23 mouse cellular contexts compared by ENCODE assay signal in genomic region chr17:63171890-63172491, GRCm38 (mm10).
A peak's percentile ranks its signal among the peaks of the same experiment; 100 is the strongest.
DNase-seq lines count a peak whose midpoint lies in the region; ATAC-seq and TF ChIP-seq lines count a peak whose summit lies in the region.
"Had no signal": no experiment of that assay in that cellular context is flagged by ENCODE, and none has a peak within 500 bp of the region (broad histone marks: within the 10 kb centered on the region; RNA-seq: fewer than 3 reads in every experiment).

No protein-coding gene starts in this region.

- no peaks in the 10 kb centered on the region for H3K9me3 ChIP-seq in forebrain, embryonic 11.5 days (ENCODE audit: control insufficient read depth, low read length)
- H3K9me3 ChIP-seq in forebrain, embryonic 10.5 days: no peaks in the 10 kb centered on the region
- no peaks in the 10 kb centered on the region for H3K9me3 ChIP-seq in forebrain, embryonic 16.5 days (ENCODE audit: control insufficient read depth, low read length)
- H3K9me3 ChIP-seq in midbrain, embryonic 16.5 days (replicated peaks; ENCODE audit: control insufficient read depth, low read length, poor library complexity, severe bottlenecking): no peaks in the 10 kb centered on the region
- no peaks in the 10 kb centered on the region for H3K9me3 ChIP-seq in stomach, postnatal 0 days (ENCODE audit: control insufficient read depth, low read length)
- H3K9me3 ChIP-seq: heart, embryonic 15.5 days; kidney, embryonic 15.5 days; limb, embryonic 10.5 days had no signal

- peaks cover 28% of the 10 kb centered on the region for H3K27me3 ChIP-seq in forebrain, embryonic 11.5 days (ENCODE audit: control insufficient read depth, insufficient read depth, low read length)
- H3K27me3 ChIP-seq in forebrain, embryonic 10.5 days (ENCODE audit: poor library complexity, severe bottlenecking): peaks cover 78% of the 10 kb centered on the region
- H3K27me3 ChIP-seq in forebrain, embryonic 16.5 days (replicated peaks; ENCODE audit: control insufficient read depth, insufficient read depth, low read length): no peaks in the 10 kb centered on the region
- no peaks in the 10 kb centered on the region for H3K27me3 ChIP-seq in midbrain, embryonic 16.5 days (ENCODE audit: control insufficient read depth, insufficient read depth, low read depth, low read length)
- no peaks in the 10 kb centered on the region for H3K27me3 ChIP-seq in stomach, postnatal 0 days (ENCODE audit: control insufficient read depth, insufficient read depth, low read length)
- H3K27me3 ChIP-seq: heart, embryonic 15.5 days; kidney, embryonic 15.5 days had no signal

- H3K36me3 ChIP-seq in forebrain, embryonic 11.5 days (ENCODE audit: control insufficient read depth, insufficient read depth, low read length): no peaks in the 10 kb centered on the region
- H3K36me3 ChIP-seq in forebrain, embryonic 10.5 days (replicated peaks): no peaks in the 10 kb centered on the region
- no peaks in the 10 kb centered on the region for H3K36me3 ChIP-seq in forebrain, embryonic 16.5 days (ENCODE audit: control insufficient read depth, insufficient read depth)
- no peaks in the 10 kb centered on the region for H3K36me3 ChIP-seq in midbrain, embryonic 16.5 days (ENCODE audit: control insufficient read depth, insufficient read depth, low read length)
- no peaks in the 10 kb centered on the region for H3K36me3 ChIP-seq in stomach, postnatal 0 days (ENCODE audit: control insufficient read depth, insufficient read depth, low read length)
- H3K36me3 ChIP-seq: heart, embryonic 15.5 days; kidney, embryonic 15.5 days; limb, embryonic 10.5 days had no signal

- H3K4me1 ChIP-seq in forebrain, embryonic 11.5 days (replicated peaks; ENCODE audit: control insufficient read depth, insufficient read depth, low read length): peaks cover 10% of the 10 kb centered on the region; the same call in 1 of the 2 replicates
- peaks cover 64% of the 10 kb centered on the region for H3K4me1 ChIP-seq in forebrain, embryonic 10.5 days
- H3K4me1 ChIP-seq in forebrain, embryonic 16.5 days (replicated peaks; ENCODE audit: control insufficient read depth, insufficient read depth, low read length): peaks cover 10% of the 10 kb centered on the region
- peaks cover 28% of the 10 kb centered on the region for H3K4me1 ChIP-seq in midbrain, embryonic 16.5 days (ENCODE audit: control insufficient read depth, insufficient read depth, low read length)
- no peaks in the 10 kb centered on the region for H3K4me1 ChIP-seq in stomach, postnatal 0 days (replicated peaks; ENCODE audit: control insufficient read depth, insufficient read depth)
- H3K4me1 ChIP-seq: heart, embryonic 15.5 days had no signal

- H3K27ac ChIP-seq in forebrain, embryonic 11.5 days (ENCODE audit: low read depth, low read length): no peak overlapping the region
- H3K27ac ChIP-seq in forebrain, embryonic 10.5 days: no peak overlapping the region
- H3K27ac ChIP-seq in forebrain, embryonic 16.5 days (ENCODE audit: low read length): no peak overlapping the region
- no peak overlapping the region for H3K27ac ChIP-seq in midbrain, embryonic 16.5 days (ENCODE audit: low read length)
- H3K27ac ChIP-seq in stomach, postnatal 0 days (replicated peaks): no peak overlapping the region
- H3K27ac ChIP-seq: heart, embryonic 15.5 days; kidney, embryonic 15.5 days; limb, embryonic 10.5 days had no signal

- H3K4me2 ChIP-seq in forebrain, embryonic 11.5 days (ENCODE audit: low read depth, low read length, severe bottlenecking): no peak overlapping the region
- H3K4me2 ChIP-seq in forebrain, embryonic 16.5 days (ENCODE audit: low read length): no peak overlapping the region
- H3K4me2 ChIP-seq in midbrain, embryonic 16.5 days (ENCODE audit: low read length): no peak overlapping the region
- no peak overlapping the region for H3K4me2 ChIP-seq in stomach, postnatal 0 days (replicated peaks; ENCODE audit: low read depth)
- H3K4me2 ChIP-seq: heart, embryonic 15.5 days; kidney, embryonic 15.5 days had no signal

- no peak overlapping the region for H3K4me3 ChIP-seq in forebrain, embryonic 11.5 days (ENCODE audit: low read depth, low read length)
- no peak overlapping the region for H3K4me3 ChIP-seq in forebrain, embryonic 10.5 days
- no peak overlapping the region for H3K4me3 ChIP-seq in forebrain, embryonic 16.5 days (replicated peaks; ENCODE audit: low read length)
- H3K4me3 ChIP-seq in midbrain, embryonic 16.5 days (ENCODE audit: low read depth, low read length): no peak overlapping the region
- H3K4me3 ChIP-seq in stomach, postnatal 0 days (ENCODE audit: low read depth, low read length): no peak overlapping the region
- H3K4me3 ChIP-seq: erythroblast, embryonic 14.5 days; heart, embryonic 15.5 days; kidney, embryonic 15.5 days; left cerebral cortex, adult 2 months; limb, embryonic 10.5 days had no signal

- TF ChIP-seq CTCF in stomach, postnatal 0 days (IDR thresholded peaks at IDR 0.05; ENCODE audit: low read depth): no peak

- WGBS in forebrain, embryonic 11.5 days: 6% methylated on average over 5 of the region's 5 CpGs
- WGBS in forebrain, embryonic 10.5 days: 12% methylated on average over 5 of the region's 5 CpGs
- 4% methylated on average over 5 of the region's 5 CpGs for WGBS in forebrain, embryonic 16.5 days
- WGBS in midbrain, embryonic 16.5 days: 10% methylated on average over 5 of the region's 5 CpGs
- WGBS in stomach, postnatal 0 days: 64% methylated on average over 5 of the region's 5 CpGs

- no peak for TF ChIP-seq EP300 in stomach, postnatal 0 days (optimal IDR thresholded peaks at IDR 0.05)

- peak; percentile 89 for ATAC-seq in forebrain, embryonic 11.5 days (replicated peaks; ENCODE audit: low FRiP score)
- ATAC-seq in forebrain, embryonic 16.5 days: peak; percentile 36
- peak; percentile 23; the same call in 1 of the 2 replicates for ATAC-seq in midbrain, embryonic 16.5 days
- no peak for ATAC-seq in stomach, postnatal 0 days (ENCODE audit: low FRiP score, low TSS enrichment)
- ATAC-seq: activated CD4-positive, CD25-positive, alpha-beta regulatory T cell, adult 4 months; CD4-positive, CD25-positive, alpha-beta regulatory T cell, adult 4 months; intestine, embryonic 16.5 days; liver, postnatal 0 days had no signal

- H3K9ac ChIP-seq in forebrain, embryonic 11.5 days (ENCODE audit: low read length): no peak overlapping the region
- no peak overlapping the region for H3K9ac ChIP-seq in forebrain, embryonic 16.5 days (replicated peaks; ENCODE audit: low read depth, low read length)
- no peak overlapping the region for H3K9ac ChIP-seq in midbrain, embryonic 16.5 days (ENCODE audit: low read depth, low read length)
- no peak overlapping the region for H3K9ac ChIP-seq in stomach, postnatal 0 days (ENCODE audit: low read length)
- H3K9ac ChIP-seq: heart, embryonic 15.5 days; kidney, embryonic 15.5 days; liver, postnatal 0 days had no signal

- no peak for DNase-seq in forebrain, embryonic 11.5 days (ENCODE audit: low spot score)
- DNase-seq in forebrain, embryonic 10.5 days (ENCODE audit: extremely low spot score, low spot score): no peak
- DNase-seq in Muller cell, postnatal 12 days (ENCODE audit: inconsistent ontology term): peak; percentile 65
- no peak for DNase-seq in stomach, postnatal 0 days (ENCODE audit: low spot score)
- no peak for DNase-seq in left cerebral cortex, adult 9 months (ENCODE audit: low spot score in 2 of 2)
- DNase-seq: cerebellum, adult 11 months; cerebellum, postnatal 36 days; gastrocnemius, postnatal 14 days; kidney, postnatal 4 days; layer of hippocampus, adult 9-11 months; liver, postnatal 0 days; lung, postnatal 10 days; right cerebral cortex, postnatal 4 days had no signal
